12 mouse cellular contexts compared by ENCODE assay signal in genomic region chr11:115611173-115611572, GRCm38 (mm10). TPM values are rescaled to one million over a fixed set of nuclear protein-coding genes. Genes with fewer than 3 reads are reported as not detected.
DNase-seq lines count a peak whose midpoint lies in the region; ATAC-seq and TF ChIP-seq lines count a peak whose summit lies in the region.
"Had no signal": no experiment of that assay in that cellular context is flagged by ENCODE, and none has a peak within 500 bp of the region (broad histone marks: within the 10 kb centered on the region; RNA-seq: fewer than 3 reads in every experiment).

No protein-coding gene starts in this region.

- TF ChIP-seq POLR2A in testis, adult 2 months (IDR thresholded peaks at IDR 0.05; ENCODE audit: control insufficient read depth, low read depth, low read length) = 0 out of 2 replicates have a peak, but pooled peaks have one; percentile 13

- no peak for TF ChIP-seq CTCF in testis, adult 2 months (IDR thresholded peaks at IDR 0.05; ENCODE audit: control insufficient read depth, insufficient read depth, insufficient replicate concordance, low read depth, low read length)

- no peaks in the 10 kb centered on the region for H3K9me3 ChIP-seq in hindbrain, embryonic 13.5 days
- no peaks in the 10 kb centered on the region for H3K9me3 ChIP-seq in hindbrain, embryonic 14.5 days (ENCODE audit: control insufficient read depth, low read length)
- H3K9me3 ChIP-seq: G1E had no signal

- peaks cover 53% of the 10 kb centered on the region for H3K36me3 ChIP-seq in hindbrain, embryonic 13.5 days
- peaks cover 42% of the 10 kb centered on the region for H3K36me3 ChIP-seq in hindbrain, embryonic 14.5 days (replicated peaks; ENCODE audit: control insufficient read depth, insufficient read depth)
- peaks cover 4% of the 10 kb centered on the region for H3K36me3 ChIP-seq in testis, adult 2 months (ENCODE audit: control insufficient read depth, insufficient read depth, low read length)

- peak overlapping the region; percentile 80; the same call in 1 of the 2 replicates for H3K9ac ChIP-seq in hindbrain, embryonic 13.5 days
- no peak overlapping the region for H3K9ac ChIP-seq in hindbrain, embryonic 14.5 days

- H3K27ac ChIP-seq in hindbrain, embryonic 13.5 days = no peak overlapping the region
- no peak overlapping the region for H3K27ac ChIP-seq in hindbrain, embryonic 14.5 days
- H3K27ac ChIP-seq in testis, adult 2 months (ENCODE audit: control insufficient read depth, insufficient read depth, low read depth, low read length) = peak overlapping the region; percentile 99; the same call in 1 of the 2 replicates

- peaks cover 21% of the 10 kb centered on the region for H3K4me1 ChIP-seq in hindbrain, embryonic 13.5 days (replicated peaks)
- H3K4me1 ChIP-seq in hindbrain, embryonic 14.5 days (replicated peaks; ENCODE audit: control insufficient read depth, insufficient read depth, low read length) = 0 out of 2 replicates have a peak, but pooled peaks cover 5% of the 10 kb centered on the region
- peaks cover 8% of the 10 kb centered on the region for H3K4me1 ChIP-seq in testis, adult 2 months (ENCODE audit: control insufficient read depth, insufficient read depth, low read length)

- no peak overlapping the region for H3K4me3 ChIP-seq in hindbrain, embryonic 13.5 days
- H3K4me3 ChIP-seq in hindbrain, embryonic 14.5 days (replicated peaks; ENCODE audit: low read length) = no peak overlapping the region
- H3K4me3 ChIP-seq in testis, adult 2 months (ENCODE audit: control insufficient read depth, low read depth, low read length) = peak overlapping the region; percentile 93

- DNase-seq in adrenal gland, postnatal 36 days = peak; percentile 40 to 49
- no peak for DNase-seq in adrenal gland, adult 18-20 months (ENCODE audit: low spot score in 2 of 2)
- no peak for DNase-seq in hindbrain, embryonic 14.5 days (ENCODE audit: low spot score)
- DNase-seq in testis, postnatal 10 days (ENCODE audit: low spot score) = no peak
- DNase-seq in testis, postnatal 14 days (ENCODE audit: low spot score) = peak; percentile 63
- DNase-seq in layer of hippocampus, postnatal 10 days (ENCODE audit: low spot score in 2 of 2) = no peak
- DNase-seq: cerebellum, postnatal 36 days; gastrocnemius, postnatal 10 days; kidney, adult 9 months had no signal

- 82% methylated on average over 6 of the region's 6 CpGs for WGBS in hindbrain, embryonic 13.5 days
- WGBS in hindbrain, embryonic 14.5 days = 72% methylated on average over 6 of the region's 6 CpGs

- H3K4me2 ChIP-seq in hindbrain, embryonic 13.5 days = no peak overlapping the region
- H3K4me2 ChIP-seq in hindbrain, embryonic 14.5 days (replicated peaks) = no peak overlapping the region

- ATAC-seq in hindbrain, embryonic 13.5 days (ENCODE audit: low FRiP score) = no peak
- no peak for ATAC-seq in hindbrain, embryonic 14.5 days (ENCODE audit: low FRiP score)

- peaks cover 16% of the 10 kb centered on the region for H3K27me3 ChIP-seq in hindbrain, embryonic 13.5 days
- peaks cover 9% of the 10 kb centered on the region; the same call in 1 of the 2 replicates for H3K27me3 ChIP-seq in hindbrain, embryonic 14.5 days (ENCODE audit: control insufficient read depth, insufficient read depth, low read length)
- H3K27me3 ChIP-seq in testis, adult 2 months (ENCODE audit: control insufficient read depth, insufficient read depth, low read length) = no peaks in the 10 kb centered on the region

RNA-seq across cellular contexts. Expression of gene Mif4gd, which starts 1.6 kb away (rescaled TPM):
- total RNA-seq in adrenal gland, postnatal 36 days (2021) = 100 to 1,000 TPM in 1 of 2 experiments, 10 to 100 TPM in 1; 73.4 to 195 TPM
- 100 to 1,000 TPM in 1 of 2 experiments, 10 to 100 TPM in 1; 85.4 to 145 TPM for total RNA-seq in adrenal gland, adult 18-20 months (2021)
- 11.3 and 11.5 TPM in 2 replicates for polyA plus RNA-seq in hindbrain, embryonic 13.5 days (2015; fragmentation: Nextera tagmentation; extraction: Ambion mirVana)
- polyA plus RNA-seq in hindbrain, embryonic 14.5 days (2014; fragmentation: Nextera tagmentation; extraction: Ambion mirVana) = 11.3 and 13.5 TPM in 2 replicates
- 383 and 445 TPM in 2 replicates for polyA plus RNA-seq in testis, adult 2 months (2012; rRNA removed)
- 10 to 100 TPM; 19.4 to 19.7 TPM for total RNA-seq in layer of hippocampus, postnatal 10 days (2021)

RNA-seq across cellular contexts. Expression of gene Gga3, which starts 7.3 kb away (rescaled TPM):
- 10 to 100 TPM; 25.3 to 30.7 TPM for total RNA-seq in adrenal gland, postnatal 36 days (2021)
- 10 to 100 TPM; 25.6 to 27.0 TPM for total RNA-seq in adrenal gland, adult 18-20 months (2021)
- 33.6 and 35.6 TPM in 2 replicates for polyA plus RNA-seq in hindbrain, embryonic 13.5 days (2015; fragmentation: Nextera tagmentation; extraction: Ambion mirVana)
- 34.1 and 39.4 TPM in 2 replicates for polyA plus RNA-seq in hindbrain, embryonic 14.5 days (2014; fragmentation: Nextera tagmentation; extraction: Ambion mirVana)
- 19.8 and 21.1 TPM in 2 replicates for polyA plus RNA-seq in testis, adult 2 months (2012; rRNA removed)
- 10 to 100 TPM; 48.1 to 49.1 TPM for total RNA-seq in layer of hippocampus, postnatal 10 days (2021)

RNA-seq across cellular contexts. Expression of gene Mrps7, which starts 7.4 kb away (rescaled TPM):
- 100 to 1,000 TPM in 1 of 2 experiments, 10 to 100 TPM in 1; 97.7 to 102 TPM for total RNA-seq in adrenal gland, postnatal 36 days (2021)
- total RNA-seq in adrenal gland, adult 18-20 months (2021) = 100 to 1,000 TPM; 105 to 107 TPM
- 76.0 and 81.3 TPM in 2 replicates for polyA plus RNA-seq in hindbrain, embryonic 13.5 days (2015; fragmentation: Nextera tagmentation; extraction: Ambion mirVana)
- polyA plus RNA-seq in hindbrain, embryonic 14.5 days (2014; fragmentation: Nextera tagmentation; extraction: Ambion mirVana) = 72.5 and 74.1 TPM in 2 replicates
- 9.3 and 10.9 TPM in 2 replicates for polyA plus RNA-seq in testis, adult 2 months (2012; rRNA removed)
- total RNA-seq in layer of hippocampus, postnatal 10 days (2021) = 10 to 100 TPM; 50.2 to 54.2 TPM

RNA-seq across cellular contexts. Expression of gene Slc25a19, which starts 16.9 kb away (rescaled TPM):
- 10 to 100 TPM; 90.5 to 96.3 TPM for total RNA-seq in adrenal gland, postnatal 36 days (2021)
- total RNA-seq in adrenal gland, adult 18-20 months (2021) = 100 to 1,000 TPM; 108 to 204 TPM
- polyA plus RNA-seq in hindbrain, embryonic 13.5 days (2015; fragmentation: Nextera tagmentation; extraction: Ambion mirVana) = 35.6 and 41.1 TPM in 2 replicates
- polyA plus RNA-seq in hindbrain, embryonic 14.5 days (2014; fragmentation: Nextera tagmentation; extraction: Ambion mirVana) = 37.8 and 42.3 TPM in 2 replicates
- polyA plus RNA-seq in testis, adult 2 months (2012; rRNA removed) = 33.7 and 35.8 TPM in 2 replicates
- total RNA-seq in layer of hippocampus, postnatal 10 days (2021) = 10 to 100 TPM; 52.2 to 59.5 TPM

RNA-seq across cellular contexts. Expression of gene Nup85, which starts 46.9 kb away (rescaled TPM):
- 10 to 100 TPM; 44.0 to 44.8 TPM for total RNA-seq in adrenal gland, postnatal 36 days (2021)
- 10 to 100 TPM; 33.2 to 43.0 TPM for total RNA-seq in adrenal gland, adult 18-20 months (2021)
- 109 and 110 TPM in 2 replicates for polyA plus RNA-seq in hindbrain, embryonic 13.5 days (2015; fragmentation: Nextera tagmentation; extraction: Ambion mirVana)
- 95.2 and 99.8 TPM in 2 replicates for polyA plus RNA-seq in hindbrain, embryonic 14.5 days (2014; fragmentation: Nextera tagmentation; extraction: Ambion mirVana)
- 36.3 and 42.6 TPM in 2 replicates for polyA plus RNA-seq in testis, adult 2 months (2012; rRNA removed)
- total RNA-seq in layer of hippocampus, postnatal 10 days (2021) = 10 to 100 TPM; 48.9 to 56.3 TPM

Comparison
In these comparisons a context has a peak if more than half of its experiments do, and no peak if none do; other contexts are left out.
1. DNase-seq: peak in adrenal gland, postnatal 36 days (2 of 2) and testis, postnatal 14 days (single experiment); none in adrenal gland, adult 18-20 months (0 of 2), hindbrain, embryonic 14.5 days (single experiment), testis, postnatal 10 days (single experiment) and layer of hippocampus, postnatal 10 days (0 of 2).